Mouse (Mus musculus) thymus, adult 2 months (tissue): Measurements from ENCODE around the gene Ftcd.

Experiments used
- CTCF ChIP-seq: fragments of 200-500 bp; IDR thresholded peaks from 2 replicates; pipeline ENCODE4 v1.5.1; 2012; ENCODE audit warnings: mild to moderate bottlenecking, control low read depth, low read length, moderate library complexity, borderline replicate concordance; ENCODE audit not compliant: control insufficient read depth, poor library complexity, insufficient read depth; ENCODE audit errors: extremely low read depth
- POLR2A ChIP-seq: fragments of 200-500 bp; IDR thresholded peaks from 2 replicates; pipeline ENCODE4 v1.6.1; 2012; ENCODE audit warnings: mild to moderate bottlenecking, low read length, control low read depth, moderate library complexity; ENCODE audit not compliant: control insufficient read depth, poor library complexity, insufficient read depth; ENCODE audit errors: extremely low read depth

GRCm38 (mm10) chr10:76634584-76634983 lies 59.1 kb downstream of the Ftcd start:
- no peak for TF ChIP-seq CTCF
- TF ChIP-seq POLR2A = no peak
